Mouse (Mus musculus) embryo, embryonic 9.5 days (tissue): ENCODE data around the gene Copg2.

Experiments
- DNase-seq: peaks from one replicate; pipeline ENCODE4 v3.0.0-alpha.2; 2017; ENCODE audit errors: extremely low spot score

The Copg2 gene

DNA sequence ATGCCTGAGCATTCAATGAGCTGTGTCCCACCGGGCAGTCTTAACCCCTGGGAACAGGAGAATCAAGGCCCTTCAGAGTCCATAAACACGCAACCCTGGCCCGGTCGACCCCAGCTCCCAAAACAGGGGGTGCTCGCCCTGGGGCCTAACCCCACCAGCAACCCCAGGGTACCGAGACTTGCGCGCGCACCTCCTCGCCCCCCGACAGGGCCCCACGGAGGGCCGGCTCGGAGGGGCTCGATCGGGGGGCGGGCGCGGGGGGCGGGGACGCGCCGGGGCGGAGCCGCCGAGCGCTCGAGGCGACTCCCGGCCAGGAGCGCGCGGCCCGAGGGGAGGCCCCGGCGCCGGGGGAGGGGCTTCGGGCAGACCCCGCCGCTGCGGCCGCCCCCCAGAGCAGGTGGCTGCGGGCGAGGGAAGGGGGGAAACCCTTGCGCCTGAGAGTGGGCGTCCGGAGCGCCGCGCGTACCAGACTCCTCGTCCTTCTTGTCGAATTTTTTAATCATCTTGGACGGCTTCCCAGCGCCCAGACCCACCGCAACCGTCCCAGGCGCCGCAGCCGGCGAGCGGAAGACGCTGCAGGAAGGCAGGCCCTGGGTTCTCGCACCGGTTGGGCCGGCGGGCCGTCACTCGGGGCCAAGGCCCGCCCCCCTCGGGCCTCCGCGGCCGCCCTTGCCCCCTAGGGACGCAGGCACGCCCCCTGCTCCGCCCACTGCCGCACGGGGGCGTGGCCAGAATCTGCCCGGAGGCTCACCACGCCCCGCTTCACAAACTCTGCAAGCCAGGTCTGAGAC lies at the start of gene Copg2:
Gene Copg2, minus strand, starts transcription at position 600 of the 791 bp plus-strand sequence.
- DNase-seq: peak; percentile 96

DNA sequence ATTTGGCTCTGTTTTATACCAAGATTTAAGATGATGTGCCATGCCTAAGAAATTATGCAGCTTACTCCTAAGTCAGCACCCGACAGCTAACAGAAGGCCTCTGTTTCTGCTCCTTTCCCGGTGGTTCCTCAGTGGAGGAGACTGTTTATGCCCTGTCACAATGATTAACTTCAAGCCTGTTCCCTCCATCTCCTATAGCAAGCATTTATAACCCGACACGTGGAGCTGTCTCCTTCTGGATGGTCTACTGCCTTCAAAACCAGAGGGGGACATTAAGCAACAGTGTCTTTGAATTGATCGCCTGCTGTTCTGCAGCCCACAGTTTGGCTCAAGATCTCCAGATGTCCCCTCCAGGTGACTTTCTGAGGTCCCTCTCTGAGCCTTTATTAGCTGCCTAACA lies 42.7 kb upstream of the Copg2 start:
- DNase-seq: no peak

DNA sequence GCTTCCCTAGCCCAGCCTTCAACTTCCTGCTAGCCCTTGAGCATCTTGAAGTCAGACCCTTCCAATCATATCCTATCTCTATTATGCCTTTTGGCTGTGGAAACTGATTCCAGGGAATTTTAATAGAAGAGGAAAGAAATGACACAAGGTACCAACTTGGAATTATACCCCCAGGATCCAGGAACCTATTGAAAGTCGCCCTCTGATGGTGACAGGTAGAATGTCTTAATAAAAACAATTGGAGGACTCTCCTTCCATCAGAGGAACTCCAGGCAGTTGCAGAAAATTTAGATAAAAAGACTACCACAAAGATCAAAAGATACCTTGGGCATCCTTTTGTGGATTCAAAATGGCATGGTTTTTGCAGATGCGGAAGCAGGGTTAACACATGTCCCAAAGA lies 26.2 kb upstream of the Copg2 start:
- DNase-seq: peak; percentile 25

DNA sequence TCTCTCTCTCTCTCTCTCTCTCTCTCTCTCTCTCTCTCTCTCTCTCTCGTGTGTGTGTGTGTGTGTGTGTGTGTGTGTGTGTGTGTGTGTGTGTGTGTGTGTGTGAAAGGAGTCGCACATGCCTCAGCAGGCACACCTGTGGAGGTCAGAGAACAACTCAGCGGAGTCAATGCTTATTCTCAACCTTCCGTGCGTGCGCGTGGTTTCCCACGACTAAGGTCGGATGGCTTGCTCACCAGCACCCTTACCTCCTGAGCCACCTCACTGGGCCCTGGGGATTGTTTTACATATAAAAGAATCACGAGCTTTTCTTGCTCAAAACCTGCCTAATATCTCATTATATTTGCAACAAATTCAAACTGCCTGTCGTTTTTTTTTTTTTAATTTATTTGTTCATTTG lies 25.2 kb upstream of the Copg2 start:
- no peak for DNase-seq

DNA sequence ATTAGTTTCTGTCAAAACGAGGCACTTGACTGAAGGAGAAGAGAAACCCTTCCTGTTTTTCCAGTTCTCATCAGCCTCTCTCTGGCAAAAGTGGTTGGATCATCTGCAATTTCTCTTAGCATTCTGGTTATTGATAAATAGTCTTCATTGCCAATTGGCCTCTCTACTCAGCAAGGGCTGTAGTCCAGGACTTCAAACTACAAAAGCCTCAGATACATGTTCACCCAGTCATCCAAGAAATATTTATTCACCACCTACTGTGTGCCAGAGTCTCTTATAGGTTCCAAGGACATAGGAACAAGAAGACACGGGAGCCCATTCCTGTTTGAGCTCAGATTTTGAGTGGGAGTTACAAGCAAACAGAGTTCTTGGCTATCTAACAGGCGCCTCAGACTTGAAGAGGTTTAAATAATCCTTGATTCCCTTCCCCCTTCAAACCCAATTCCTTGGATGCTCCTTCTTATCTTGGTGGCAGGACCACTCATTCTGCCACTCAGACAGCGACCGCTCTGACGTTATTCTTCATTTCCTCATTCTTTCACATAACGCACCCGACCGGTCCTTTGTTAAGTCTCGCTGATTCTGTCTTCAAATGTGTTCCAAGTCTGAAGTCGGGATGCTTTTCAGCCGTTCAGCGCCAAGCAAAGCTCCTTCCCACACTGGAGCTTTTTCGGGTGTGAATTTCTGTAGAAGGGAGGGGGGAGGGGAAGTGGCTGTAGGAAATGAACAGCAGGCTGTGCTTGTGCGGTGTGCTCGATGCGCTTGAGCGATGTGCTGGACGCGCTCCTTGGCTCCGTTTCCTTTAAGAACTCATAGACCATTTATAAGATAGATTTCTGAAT lies 24.5 kb upstream of the Copg2 start:
- no peak for DNase-seq

DNA sequence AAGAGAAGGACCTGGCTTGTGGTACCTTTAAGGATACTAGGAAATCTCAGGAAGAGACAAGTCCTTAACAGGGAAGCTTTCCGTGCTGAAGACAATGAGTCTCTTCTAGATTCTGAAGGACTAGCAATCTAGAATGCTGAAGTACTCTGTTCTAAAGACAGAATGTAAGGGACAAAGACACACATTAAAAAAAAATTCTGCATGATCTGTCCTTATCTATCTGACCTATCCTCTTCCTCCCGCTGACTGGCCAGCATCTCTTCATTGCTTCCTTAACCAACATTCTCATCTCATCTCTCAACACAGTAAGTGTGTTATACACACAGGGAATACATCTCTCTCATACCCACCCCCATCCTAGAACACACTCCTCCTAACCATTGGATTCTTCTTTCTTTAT lies 18.9 kb upstream of the Copg2 start, which contains the start of gene Tsga13:
Gene Tsga13, minus strand, starts transcription at position 101 of the 400 bp plus-strand sequence.
- no peak for DNase-seq

DNA sequence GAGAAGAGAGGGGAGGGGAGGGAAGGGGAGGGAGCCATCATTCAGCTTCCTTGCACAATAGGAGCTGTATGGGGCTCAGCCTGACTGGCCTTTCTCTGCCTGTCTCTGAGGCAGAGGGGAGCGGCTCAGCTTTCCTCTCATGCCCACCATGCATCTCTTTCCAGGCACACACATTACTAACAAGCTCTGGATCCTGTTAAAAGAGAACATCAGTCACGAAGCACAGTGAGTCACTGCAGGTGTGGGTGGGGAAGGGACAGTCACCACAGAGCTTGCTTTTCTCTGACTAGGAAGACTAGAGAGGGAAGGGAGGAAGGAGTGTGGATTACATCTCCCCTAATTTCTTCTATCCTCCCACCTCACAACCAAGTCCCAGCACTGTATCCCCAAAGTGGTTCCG lies 11.4 kb upstream of the Copg2 start:
- DNase-seq: no peak

DNA sequence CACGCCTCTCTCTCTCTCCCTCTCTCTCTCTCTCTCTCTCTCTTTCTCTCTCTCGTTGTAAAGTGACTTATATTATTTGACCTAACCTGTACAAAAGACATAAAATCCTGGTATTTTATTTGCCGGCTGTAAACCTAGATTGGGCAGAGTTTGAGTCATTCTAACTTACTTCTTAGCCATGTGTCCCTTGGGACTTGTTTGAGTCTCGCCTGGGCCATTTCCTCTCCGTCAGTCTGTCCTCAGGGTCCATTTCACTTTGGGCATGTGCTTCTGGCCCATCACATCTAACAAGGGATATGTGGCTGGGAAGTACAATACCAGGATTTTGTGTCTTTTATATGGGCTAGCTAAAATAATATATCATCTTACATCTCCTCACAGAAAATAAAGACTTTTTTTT lies 8.3 kb upstream of the Copg2 start:
- no peak for DNase-seq

DNA sequence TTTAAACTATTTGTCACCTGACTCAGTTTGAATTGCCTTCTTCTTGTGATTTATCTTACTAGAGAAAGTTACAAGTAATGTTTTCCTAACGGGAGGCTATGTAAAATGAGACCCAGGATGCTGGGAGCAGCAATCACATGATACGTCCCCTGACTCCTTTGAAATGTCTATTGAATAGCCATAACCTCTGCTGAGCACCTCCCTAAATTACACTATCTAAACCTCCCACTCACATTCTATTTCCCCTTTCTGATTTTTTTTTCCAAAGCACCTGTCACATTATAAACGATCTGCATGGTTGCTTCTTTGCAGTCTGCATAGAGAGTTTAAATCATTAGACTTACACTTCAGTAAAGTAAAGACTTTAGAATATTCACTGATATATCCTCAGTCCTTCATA lies 7.4 kb upstream of the Copg2 start:
- no peak for DNase-seq

DNA sequence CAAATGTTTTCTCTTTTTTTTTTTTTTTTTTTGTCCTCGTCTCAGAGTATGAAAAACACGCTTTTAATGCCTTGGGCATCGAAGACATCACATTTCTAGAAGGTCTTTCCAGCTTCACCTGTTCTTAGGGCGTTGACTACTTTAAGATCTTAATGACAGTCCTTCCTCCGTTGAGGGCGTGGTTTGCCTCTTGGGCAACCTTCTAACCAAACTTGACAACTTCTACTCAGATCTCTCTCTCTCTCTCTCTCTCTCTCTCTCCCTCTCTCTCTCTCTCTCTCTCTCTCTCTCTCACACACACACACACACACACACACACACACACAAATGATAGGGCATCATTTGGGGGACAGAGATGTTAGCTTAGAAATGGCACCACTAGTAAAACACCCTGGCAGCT lies 926 bp upstream of the Copg2 start:
- no peak for DNase-seq

DNA sequence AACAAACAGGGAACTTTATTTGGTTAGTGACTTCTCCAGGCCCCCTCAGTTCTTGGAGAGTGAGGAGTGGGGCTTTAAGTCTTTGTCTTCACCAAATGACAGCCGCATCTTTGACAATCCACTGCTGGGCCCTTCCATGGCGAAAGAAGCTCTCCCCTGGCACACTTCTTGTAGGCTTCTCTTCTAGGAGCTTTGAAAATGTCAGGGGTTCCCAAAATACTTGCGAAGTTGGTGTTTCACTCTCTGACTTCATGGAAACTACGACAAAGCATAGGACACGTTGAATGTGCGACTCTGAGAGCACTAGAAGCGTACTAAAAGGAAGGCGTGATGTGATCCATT lies 363 bp upstream of the Copg2 start:
- DNase-seq: no peak

DNA sequence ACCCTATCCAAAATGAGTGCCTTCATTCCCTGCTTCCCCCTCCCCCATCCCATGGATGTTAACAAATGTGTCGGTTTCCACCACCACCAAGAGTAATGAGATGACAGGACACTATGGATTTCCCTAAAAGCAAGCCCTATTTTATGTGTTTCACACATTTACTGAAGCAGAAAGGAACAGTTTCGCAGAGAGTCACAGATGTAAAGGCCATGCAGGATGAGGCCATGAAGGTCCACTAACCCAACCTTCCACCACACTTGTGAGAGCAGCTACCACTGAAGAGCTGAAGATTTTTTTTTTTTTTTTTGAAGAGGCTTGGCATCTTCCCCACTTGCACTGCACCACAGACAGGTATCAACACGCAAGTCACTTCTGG lies 787 bp downstream of the Copg2 start:
- no peak for DNase-seq

DNA sequence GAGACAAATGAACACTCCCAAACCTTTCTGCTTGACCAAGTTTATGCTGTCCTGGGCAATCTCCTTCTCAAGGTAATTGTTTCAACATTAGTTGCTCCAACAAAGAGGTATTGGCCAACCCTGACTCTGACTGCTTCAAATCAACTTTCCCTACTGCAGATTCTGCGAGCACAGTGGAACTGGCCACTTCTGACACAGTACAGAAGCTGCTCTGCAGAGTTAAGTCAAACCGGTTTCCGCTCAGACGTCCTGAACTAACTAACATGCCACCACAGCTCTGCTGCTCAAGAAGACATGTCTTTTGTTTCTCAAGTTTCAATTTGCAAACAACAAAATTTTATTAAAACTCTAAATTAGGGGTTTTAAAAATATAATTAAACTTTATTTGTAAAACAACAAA lies 3.5 kb downstream of the Copg2 start:
- no peak for DNase-seq

DNA sequence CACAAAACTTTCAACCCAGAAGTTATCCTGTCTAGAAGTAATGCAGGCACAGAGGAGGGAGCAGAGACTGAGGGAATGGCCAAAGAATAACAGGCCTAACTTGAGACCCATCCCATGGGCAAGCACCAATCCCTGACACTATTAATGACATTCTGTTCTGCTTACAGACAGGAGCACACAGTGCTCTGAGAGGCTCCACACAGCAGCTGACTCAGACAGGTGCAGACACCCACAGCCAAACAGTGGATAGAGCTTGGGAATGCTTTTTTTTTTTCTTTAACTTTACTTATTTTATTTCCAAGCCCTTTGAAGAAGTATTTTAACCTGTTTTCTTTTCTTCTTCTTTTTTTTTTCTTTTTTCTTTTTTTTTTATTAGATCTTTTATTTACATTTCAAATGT lies 4.8 kb downstream of the Copg2 start:
- DNase-seq: no peak

DNA sequence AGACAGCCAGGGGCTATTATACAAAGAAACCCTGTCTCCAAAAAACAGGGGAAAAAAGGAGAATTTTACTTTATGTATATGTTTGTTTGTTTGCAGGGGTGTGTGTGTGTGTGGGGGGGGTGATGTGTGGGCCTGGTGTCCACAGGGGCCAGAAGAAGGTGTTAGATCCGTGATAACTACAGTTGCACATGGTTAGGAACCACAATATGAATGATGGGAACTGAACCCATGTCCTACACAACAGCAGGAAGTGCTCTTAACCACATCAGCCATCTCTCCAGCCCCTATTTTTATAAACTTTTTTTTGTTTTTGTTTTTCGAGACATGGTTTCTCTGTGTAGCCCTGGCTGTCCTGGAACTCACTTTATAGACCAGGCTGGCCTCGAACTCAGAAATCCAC lies 11.7 kb downstream of the Copg2 start:
- no peak for DNase-seq

DNA sequence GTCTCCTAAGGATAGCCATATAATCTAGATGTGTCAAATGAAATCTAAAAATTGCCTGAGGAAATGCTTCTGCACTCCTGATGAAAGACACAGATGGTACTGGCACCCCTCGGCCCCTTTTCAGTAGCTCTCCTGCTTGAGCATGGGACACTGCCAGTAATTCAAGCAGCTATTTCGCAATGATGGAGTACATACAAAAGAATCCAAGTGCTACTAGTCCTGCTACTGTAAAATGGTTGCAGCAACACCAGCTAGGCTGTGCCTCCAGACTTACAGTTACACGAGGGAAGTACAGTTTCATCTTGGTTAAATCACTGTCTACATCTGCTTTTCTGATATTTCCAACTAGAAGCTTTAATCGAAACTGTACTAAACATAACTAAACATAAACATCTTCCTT lies 13.1 kb downstream of the Copg2 start:
- no peak for DNase-seq

DNA sequence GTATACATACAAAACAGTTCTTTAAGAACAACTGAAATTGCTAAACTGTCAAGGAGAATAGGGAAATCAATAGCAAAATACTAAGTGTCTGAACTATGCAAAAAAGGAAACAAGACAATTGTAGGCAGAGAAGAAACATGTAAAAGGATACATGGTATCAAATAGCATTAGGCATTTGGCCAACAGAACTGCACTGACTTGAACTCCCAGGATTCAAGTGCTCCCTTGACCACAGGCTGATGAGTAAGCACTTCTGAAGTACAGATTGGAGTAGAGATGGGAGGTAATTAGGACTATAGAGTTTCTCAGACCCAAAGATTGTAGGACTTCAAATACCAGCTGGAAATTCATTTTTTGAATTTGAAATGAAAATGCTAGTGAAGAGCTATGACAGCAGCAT lies 19.9 kb downstream of the Copg2 start:
- DNase-seq: no peak

DNA sequence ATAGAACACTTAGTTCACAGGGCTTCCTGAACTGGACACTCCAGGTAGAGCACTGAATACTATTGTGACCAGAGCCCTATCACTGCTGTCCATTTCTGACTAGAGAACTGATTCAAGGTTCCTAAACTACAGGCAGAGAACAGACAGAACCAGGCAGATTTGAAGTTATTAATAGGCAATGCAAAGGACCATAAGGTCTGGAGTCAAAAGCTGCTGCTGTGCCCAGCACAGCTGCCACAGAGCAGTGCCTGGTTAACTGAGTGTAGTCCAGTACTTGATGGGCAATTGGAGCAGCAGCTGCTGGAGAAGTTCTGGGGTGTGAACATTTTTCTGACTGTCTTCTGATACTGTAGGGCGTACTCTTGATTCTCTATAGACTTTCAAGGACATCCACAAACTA lies 30.1 kb downstream of the Copg2 start:
- DNase-seq: no peak

DNA sequence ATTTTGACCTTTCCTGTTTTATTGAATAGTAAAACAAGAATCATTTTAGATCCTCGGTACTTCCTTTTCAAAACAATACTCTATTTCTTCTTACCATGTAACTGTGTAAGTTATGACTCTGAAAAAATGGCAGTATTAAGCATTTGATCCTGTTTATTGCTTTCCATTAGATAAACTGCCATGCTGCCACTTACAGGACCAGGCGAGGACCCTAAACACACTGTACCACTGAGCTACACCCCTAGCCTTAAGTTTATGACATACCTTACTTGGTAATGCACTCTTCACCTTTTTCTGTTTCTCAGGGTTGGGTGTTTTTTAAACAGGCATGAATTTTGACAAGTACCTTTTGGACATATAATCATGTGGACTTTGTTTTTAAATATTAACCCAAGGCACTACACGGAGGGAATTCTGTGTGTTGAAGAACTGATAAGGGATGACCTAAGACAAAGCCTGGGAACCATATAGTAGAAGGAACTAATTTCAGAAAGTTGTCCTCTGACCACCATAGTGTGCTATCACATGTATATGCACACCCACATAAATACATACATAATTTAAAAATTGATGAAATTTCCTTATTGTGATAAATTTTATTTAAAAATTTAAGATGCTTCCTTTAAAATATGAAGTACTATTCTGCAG lies 31.4 kb downstream of the Copg2 start:
- DNase-seq: no peak

DNA sequence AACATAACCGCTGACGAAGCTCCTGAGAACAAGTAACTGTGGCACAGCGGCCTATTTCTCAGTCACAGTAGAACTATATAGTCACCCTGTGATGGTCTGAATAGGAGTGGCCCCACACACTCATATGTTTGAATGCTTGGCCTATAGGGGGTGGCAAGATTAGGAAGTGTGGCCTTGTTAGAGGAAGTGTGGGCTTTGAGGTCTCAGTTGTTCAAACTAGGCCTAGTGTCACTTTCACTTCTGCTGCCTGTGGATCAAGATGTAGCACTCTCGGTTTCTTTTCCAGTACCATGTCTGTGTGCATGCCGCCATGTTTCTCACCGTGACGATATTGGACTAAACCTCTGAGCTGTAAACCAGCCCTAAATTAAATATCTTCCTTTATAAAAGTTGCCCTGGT lies 40.6 kb downstream of the Copg2 start:
- no peak for DNase-seq

DNA sequence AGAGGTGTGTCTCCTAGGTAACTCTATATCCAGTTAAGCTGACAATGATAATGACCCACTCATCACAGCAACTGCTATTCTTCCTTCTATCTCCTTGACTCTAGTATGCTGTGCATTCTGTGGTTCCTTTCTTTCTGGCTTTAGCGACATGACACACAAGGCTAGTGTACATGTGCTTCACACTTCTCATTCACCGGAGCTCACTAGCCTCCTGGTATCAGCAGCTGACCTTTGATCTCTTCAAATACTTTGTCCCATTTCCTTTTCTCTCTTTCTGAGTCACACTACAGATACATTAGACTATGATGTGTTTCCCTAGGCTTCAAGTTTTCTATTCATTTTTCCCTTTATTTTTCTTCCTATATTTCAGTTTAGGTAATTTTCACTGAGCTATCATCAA lies 41.4 kb downstream of the Copg2 start:
- no peak for DNase-seq

DNA sequence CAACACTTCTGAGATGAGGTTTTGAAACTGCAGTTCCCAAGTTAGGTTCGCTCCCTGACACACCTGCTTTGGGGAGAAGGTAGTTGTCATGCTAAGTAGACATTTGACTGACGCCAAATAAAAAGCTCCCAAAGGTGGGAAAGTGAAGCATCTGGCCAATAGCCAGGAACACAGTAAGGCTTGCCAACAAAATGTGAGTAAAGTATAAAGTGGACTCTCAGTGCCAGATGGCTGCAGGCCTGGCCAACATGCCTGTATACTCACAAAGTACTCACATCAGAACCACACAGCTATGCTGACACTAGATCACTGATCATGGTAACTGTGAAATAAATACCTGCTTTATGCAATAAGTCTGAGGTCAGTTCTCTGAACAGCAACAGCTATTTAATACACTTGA lies 46.8 kb downstream of the Copg2 start:
- no peak for DNase-seq

DNA sequence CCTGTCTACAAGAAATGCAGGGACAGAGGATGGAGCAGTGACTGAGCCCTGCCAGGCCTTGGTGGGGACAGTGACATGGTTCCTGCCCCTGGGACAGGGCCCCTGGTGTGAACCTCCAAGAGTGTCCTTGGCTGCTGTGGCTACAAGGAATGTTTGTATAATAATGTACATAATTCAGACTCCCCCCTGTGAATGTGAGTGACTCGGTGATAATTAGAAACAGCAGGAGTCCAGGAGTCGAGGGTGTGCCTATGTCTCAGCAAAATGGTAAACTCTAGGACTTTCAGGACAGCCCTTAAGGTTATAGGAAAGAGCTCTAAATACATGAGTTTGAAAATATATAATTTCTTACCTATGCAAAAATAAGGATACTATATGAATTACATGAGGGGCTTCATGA lies 64.4 kb downstream of the Copg2 start:
- no peak for DNase-seq
